Mouse (Mus musculus) lung, adult 2 months (tissue): ENCODE data around the gene Vcpkmt. TPM values are rescaled to one million over a fixed set of nuclear protein-coding genes. Genes with fewer than 3 reads are reported as not detected.

Source experiments
- DNase-seq: peaks from one replicate; pipeline ENCODE4 v3.0.0; 2022
- H3K4me1 ChIP-seq: fragments of 200-500 bp; 2 replicates; pipeline ENCODE4 v1.6.1; 2011; ENCODE audit warnings: low read length; ENCODE audit not compliant: control insufficient read depth, insufficient read depth
- H3K4me3 ChIP-seq: fragments of 200-500 bp; replicated peaks from 2 replicates; pipeline ENCODE3; 2011; ENCODE audit warnings: low read depth, mild to moderate bottlenecking, control low read depth, low read length; ENCODE audit errors: extremely low read depth
- CTCF ChIP-seq: fragments of 200-500 bp; IDR thresholded peaks from 2 replicates; pipeline ENCODE4 v1.5.1; 2011; ENCODE audit warnings: mild to moderate bottlenecking, low read length, control low read depth; ENCODE audit not compliant: insufficient read depth
- POLR2A ChIP-seq: fragments of 200-500 bp; IDR thresholded peaks from 2 replicates; pipeline ENCODE4 v1.6.1; 2011; ENCODE audit warnings: low read depth, mild to moderate bottlenecking, control low read depth, low read length, borderline replicate concordance; ENCODE audit errors: extremely low read depth
- WGBS: fragments of 180-500 bp; shearing (Covaris S2); methylation state at CpG from one replicate; pipeline ENCODE4 v1.1.7; 2018; 5-methylcytosine and 5-hydroxymethylcytosine counted together
- polyA plus RNA-seq: library from polyadenylated mRNA; depleted of rRNA; stranded (reverse); fragments of >200 nt; gene quantifications from 2 replicates; pipeline ENCODE4 v1.2.3, GENCODE M21; 2012; rRNA removed

The Vcpkmt gene
- polyA plus RNA-seq, 1 experiment, result 11.3 TPM

- no peak overlapping the region for H3K4me3 ChIP-seq
- no peak for DNase-seq
- 51% methylated on average over 7 of the region's 7 CpGs for WGBS
- H3K4me1 ChIP-seq, result peaks cover 11% of the 10 kb centered on the region
- TF ChIP-seq POLR2A, result no peak
- TF ChIP-seq CTCF, result no peak
Measured at GRCm38 (mm10) chr12:69539353-69539752, 43.5 kb downstream of the Vcpkmt start.

GRCm38 (mm10) chr12:69538362-69538950 is 44.4 kb downstream of the Vcpkmt start:
- no peak for DNase-seq
- no peak overlapping the region for H3K4me3 ChIP-seq
- no peak for TF ChIP-seq CTCF
- no peak for TF ChIP-seq POLR2A

GRCm38 (mm10) chr12:69537675-69538361 is 45.0 kb downstream of the Vcpkmt start:
- TF ChIP-seq POLR2A (no peak; the same call in 1 of the 2 replicates), CTCF (no peak)
- WGBS, result 8% methylated on average over 19 of the region's 19 CpGs
- H3K4me1 ChIP-seq, result peaks cover 11% of the 10 kb centered on the region
- peak overlapping the region; percentile 19 for H3K4me3 ChIP-seq
- DNase-seq, result peak; percentile 70

More at GRCm38 (mm10) chr12:69538362-69538950, 44.4 kb downstream of the Vcpkmt start:
- H3K4me1 ChIP-seq, result peaks cover 11% of the 10 kb centered on the region
- 38% methylated on average over 4 of the region's 4 CpGs for WGBS

GRCm38 (mm10) chr12:69537243-69537674 is 45.6 kb downstream of the Vcpkmt start:
- WGBS, result 21% methylated on average over 10 of the region's 10 CpGs
- H3K4me3 ChIP-seq, result peak overlapping the region; percentile 19
- no peak for TF ChIP-seq CTCF
- TF ChIP-seq POLR2A, result no peak; the same call in 1 of the 2 replicates
- no peak for DNase-seq
- H3K4me1 ChIP-seq, result peaks cover 12% of the 10 kb centered on the region

- TF ChIP-seq CTCF (no peak), POLR2A (no peak)
- no peak for DNase-seq
- no peak overlapping the region for H3K4me3 ChIP-seq
- H3K4me1 ChIP-seq, result peaks cover 14% of the 10 kb centered on the region
- 65% methylated on average over 10 of the region's 10 CpGs for WGBS
Measured at GRCm38 (mm10) chr12:69536616-69537242, 46.1 kb downstream of the Vcpkmt start.

DNA sequence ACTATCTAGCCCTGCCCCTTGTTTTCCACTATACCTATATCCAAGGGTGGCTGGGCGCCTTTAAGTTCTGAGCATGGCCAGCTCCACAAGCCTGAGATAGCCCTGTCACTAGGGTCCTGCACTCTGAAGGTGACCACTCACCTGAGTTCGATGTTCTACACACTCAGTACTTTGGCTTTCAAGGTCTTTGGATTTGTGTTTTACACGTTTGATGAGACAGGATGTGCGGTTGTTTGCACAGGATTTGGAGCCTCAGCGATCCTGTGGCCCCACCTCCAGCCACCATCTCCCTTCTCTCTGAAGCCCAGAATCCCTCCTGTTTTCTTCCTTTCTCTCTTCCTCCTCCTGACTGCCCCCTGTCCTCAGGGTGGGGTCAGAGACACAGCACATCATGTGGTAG is 49.6 kb downstream of the Vcpkmt start:
- no peak for TF ChIP-seq POLR2A
- TF ChIP-seq CTCF, result no peak
- H3K4me1 ChIP-seq, result peaks cover 13% of the 10 kb centered on the region
- whole genome bisulfite sequencing, result 68% methylated on average over 5 of the region's 5 CpGs

DNA sequence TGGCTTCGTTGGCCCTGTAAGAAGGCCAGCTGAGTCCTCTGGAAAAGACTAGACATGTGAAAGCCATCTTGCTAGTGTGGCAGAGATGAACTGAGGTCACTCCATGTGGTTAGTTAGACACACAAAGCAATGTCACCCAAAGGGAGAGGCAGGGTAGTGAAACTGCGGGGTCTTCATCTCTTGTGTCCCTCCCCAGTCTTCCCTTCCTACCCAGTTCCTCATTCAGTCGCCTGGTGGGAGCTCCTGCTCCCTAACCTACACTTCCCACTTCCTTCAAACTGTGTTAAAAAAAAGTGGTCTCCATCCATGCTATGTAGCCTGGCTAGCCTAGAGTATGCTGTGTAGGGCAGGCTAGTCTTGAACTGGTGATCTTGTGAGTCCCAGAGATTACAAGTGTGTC is 50.3 kb downstream of the Vcpkmt start:
- WGBS, result 87% methylated on average over 3 of the region's 3 CpGs
- no peak overlapping the region for H3K4me3 ChIP-seq
- H3K4me1 ChIP-seq, result peaks cover 15% of the 10 kb centered on the region
- TF ChIP-seq POLR2A (no peak), CTCF (no peak)
- no peak for DNase-seq

More for the DNA sequence above, 49.6 kb downstream of the Vcpkmt start:
- DNase-seq, result no peak
- no peak overlapping the region for H3K4me3 ChIP-seq

DNA sequence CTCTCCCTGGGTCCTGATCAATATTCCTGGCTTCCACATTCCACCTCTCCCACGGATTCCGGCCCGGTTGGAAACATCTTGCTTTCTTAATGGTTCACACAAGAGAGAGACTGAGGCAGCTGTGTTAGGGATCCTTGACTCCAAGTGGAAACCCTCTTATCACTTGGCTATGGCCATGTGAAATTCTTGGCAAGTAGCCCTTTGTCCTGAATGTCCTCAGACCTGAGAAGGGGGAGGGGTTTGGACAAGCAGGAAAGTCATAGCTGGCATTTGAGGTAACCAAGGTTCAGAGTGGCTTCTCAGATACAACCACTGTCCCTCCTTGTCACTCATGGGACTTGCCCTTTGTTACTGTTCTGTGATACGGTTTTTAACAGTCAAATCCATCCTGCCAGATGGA is 50.7 kb downstream of the Vcpkmt start:
- peak; percentile 46 for DNase-seq
- H3K4me1 ChIP-seq, result peaks cover 14% of the 10 kb centered on the region
- no peak overlapping the region for H3K4me3 ChIP-seq
- 71% methylated on average over 4 of the region's 4 CpGs for WGBS
- no peak for TF ChIP-seq POLR2A
- no peak for TF ChIP-seq CTCF

- TF ChIP-seq CTCF, result no peak
- no peak for TF ChIP-seq POLR2A
- DNase-seq, result no peak
- 75% methylated on average over 13 of the region's 13 CpGs for WGBS
- H3K4me3 ChIP-seq, result no peak overlapping the region
- peaks cover 8% of the 10 kb centered on the region for H3K4me1 ChIP-seq
Measured at GRCm38 (mm10) chr12:69529694-69530403, 53.0 kb downstream of the Vcpkmt start.

DNA sequence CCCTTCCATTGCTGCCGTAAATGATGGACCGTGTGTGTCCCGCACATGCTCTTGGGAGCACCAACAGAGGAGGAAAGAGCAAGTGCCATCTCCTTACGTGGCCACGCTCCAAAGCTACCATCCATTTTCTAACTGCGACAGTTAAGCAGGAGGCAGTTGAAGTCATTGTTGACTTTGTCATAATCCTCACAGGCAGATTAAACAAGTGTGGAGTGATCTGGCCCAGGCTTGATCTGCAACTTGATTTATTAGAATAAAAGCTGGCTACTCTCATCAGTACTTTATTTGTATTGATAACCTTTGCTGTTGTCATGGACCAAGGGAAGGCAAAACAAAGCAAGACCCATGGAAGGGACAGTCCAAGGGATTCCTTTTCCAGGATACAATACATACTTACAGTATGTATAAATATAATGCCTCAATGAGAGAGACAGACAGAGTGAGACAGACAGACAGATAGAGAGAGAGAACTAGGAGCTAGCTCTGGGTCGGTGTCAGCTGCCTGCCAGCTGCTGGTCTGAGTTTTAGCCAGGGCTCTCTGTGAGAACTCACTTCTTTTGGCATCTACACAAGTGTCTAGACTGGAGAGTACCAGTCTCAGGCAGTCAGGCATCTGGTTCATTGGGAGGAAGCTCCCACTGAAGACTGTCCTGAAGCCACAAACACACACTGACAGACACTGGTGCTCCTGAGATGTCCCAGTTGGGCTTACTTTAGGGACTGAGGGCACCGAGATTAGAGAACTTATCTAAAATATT is 54.4 kb downstream of the Vcpkmt start:
- Histone ChIP-seq H3K4me1 (peaks cover 13% of the 10 kb centered on the region), H3K4me3 (no peak overlapping the region)
- no peak for DNase-seq
- 66% methylated on average over 8 of the region's 8 CpGs for WGBS
- no peak for TF ChIP-seq CTCF
- TF ChIP-seq POLR2A, result no peak

Other genes with a start within 250 kb of the Vcpkmt start
- gene Nemf, start 225.9 kb downstream of the Vcpkmt start, polyA plus RNA-seq, result 3.2 and 6.4 TPM in 2 replicates
- gene Arf6, start 210.9 kb downstream of the Vcpkmt start, polyA plus RNA-seq, result 164 and 217 TPM in 2 replicates
- 2.3 and 5.2 TPM in 2 replicates for gene Gm9887, start 210.6 kb downstream of the Vcpkmt start, polyA plus RNA-seq
- 17.6 and 25.1 TPM in 2 replicates for gene Sos2, start 98.8 kb upstream of the Vcpkmt start, polyA plus RNA-seq
- 1.6 and 3.9 TPM in 2 replicates for gene L2hgdh, start 141.8 kb upstream of the Vcpkmt start, polyA plus RNA-seq
- gene Atp5s, start 141.9 kb upstream of the Vcpkmt start, polyA plus RNA-seq, result 12.4 and 14.2 TPM in 2 replicates
- 1.3 and 1.8 TPM in 2 replicates for gene Cdkl1, start 208.2 kb upstream of the Vcpkmt start, polyA plus RNA-seq